Mouse (Mus musculus): ENCODE data around the gene Cdca8. TPM values are rescaled to one million over a fixed set of nuclear protein-coding genes. Genes with fewer than 3 reads are reported as not detected.

Gene Cdca8
- total and polyA plus RNA-seq, 3 experiments, result 108 to 202 TPM; not detected in 1

GRCm38 (mm10) chr4:124986739-124987710 lies 47.9 kb upstream of the Cdca8 start:
- Histone ChIP-seq H3K36me3 (ENCODE audit: control insufficient read depth in 1 of 2, insufficient read depth in 2 of 2, low read length in 2 of 2) (no peaks in the 10 kb centered on the region), H3K79me2 (ENCODE audit: control insufficient read depth, insufficient read depth, low read length, poor library complexity) (no peaks in the 10 kb centered on the region), H3K9ac (ENCODE audit: control insufficient read depth, low read depth, low read length, poor library complexity, severe bottlenecking) (no peak overlapping the region), H3K4me3 (ENCODE audit: control insufficient read depth in 1 of 2, insufficient read depth in 1 of 2, low read depth in 2 of 2, low read length in 2 of 2) (no peak overlapping the region), H3K4me1 (ENCODE audit: control insufficient read depth in 1 of 2, insufficient read depth in 2 of 2, low read length in 2 of 2) (no peaks in the 10 kb centered on the region), H3K27me3 (ENCODE audit: control insufficient read depth in 1 of 2, insufficient read depth in 2 of 2, low read length in 2 of 2) (no peaks in the 10 kb centered on the region), H3K27ac (ENCODE audit: control insufficient read depth, low read depth, low read length) (no peak overlapping the region), H3K9me3 (replicated peaks; ENCODE audit: insufficient read depth, low read length) (no peaks in the 10 kb centered on the region)
- no peak for TF ChIP-seq POLR2AphosphoS5 (IDR thresholded peaks at IDR 0.05; ENCODE audit: borderline replicate concordance, low read depth, low read length)
- TF ChIP-seq MYC (IDR thresholded peaks at IDR 0.05; ENCODE audit: low read depth, low read length), result no peak
- no peak for TF ChIP-seq MAX (IDR thresholded peaks at IDR 0.05; ENCODE audit: low read length)
- no peak for TF ChIP-seq ETS1 (IDR thresholded peaks at IDR 0.05; ENCODE audit: low read depth, low read length)
- no peak for TF ChIP-seq TBP (IDR thresholded peaks at IDR 0.05; ENCODE audit: low read depth, low read length)
- TF ChIP-seq KAT2A (conservative IDR thresholded peaks at IDR 0.05; ENCODE audit: low read depth, low read length), result no peak
- TF ChIP-seq MEF2A (IDR thresholded peaks at IDR 0.05; ENCODE audit: extremely low read depth, insufficient replicate concordance, low read depth, low read length, poor library complexity, severe bottlenecking), result no peak
- no peak for TF ChIP-seq TAL1 (IDR thresholded peaks at IDR 0.05; ENCODE audit: low read length)
- no peak for TF ChIP-seq ZKSCAN1 (IDR thresholded peaks at IDR 0.05; ENCODE audit: low read depth, low read length)
- TF ChIP-seq POLR2A (IDR thresholded peaks at IDR 0.05; ENCODE audit: control insufficient read depth in 1 of 2, insufficient read depth in 1 of 2, low read depth in 1 of 2, low read length in 2 of 2, poor library complexity in 1 of 2), result no peak
- no peak for TF ChIP-seq UBTF (IDR thresholded peaks at IDR 0.05; ENCODE audit: borderline replicate concordance, insufficient read depth, low read depth, low read length)
- no peak for TF ChIP-seq ELF1 (IDR thresholded peaks at IDR 0.05; ENCODE audit: low read depth, low read length)
- no peak for TF ChIP-seq RCOR1 (IDR thresholded peaks at IDR 0.05; ENCODE audit: low read depth, low read length)
- no peak for TF ChIP-seq ZMIZ1 (IDR thresholded peaks at IDR 0.05; ENCODE audit: low read depth, low read length)
- TF ChIP-seq SIN3A (IDR thresholded peaks at IDR 0.05; ENCODE audit: low read length), result no peak
- TF ChIP-seq E2F4 (IDR thresholded peaks at IDR 0.05; ENCODE audit: borderline replicate concordance, low read depth, low read length), result no peak
- no peak for TF ChIP-seq MAFK (IDR thresholded peaks at IDR 0.05; ENCODE audit: borderline replicate concordance, low read depth, low read length)
- no peak for TF ChIP-seq MYB (IDR thresholded peaks at IDR 0.05; ENCODE audit: low read depth, low read length)
- no peak for DNase-seq (ENCODE audit: low read depth, low spot score)
